Mouse (Mus musculus): ENCODE data around the gene Tmem270. TPM values are rescaled to one million over a fixed set of nuclear protein-coding genes. Genes with fewer than 3 reads are reported as not detected.

Gene Tmem270
- polyA plus RNA-seq (2014; fragmentation: Nextera tagmentation; extraction: Ambion mirVana), result not detected in 2 replicates

DNA sequence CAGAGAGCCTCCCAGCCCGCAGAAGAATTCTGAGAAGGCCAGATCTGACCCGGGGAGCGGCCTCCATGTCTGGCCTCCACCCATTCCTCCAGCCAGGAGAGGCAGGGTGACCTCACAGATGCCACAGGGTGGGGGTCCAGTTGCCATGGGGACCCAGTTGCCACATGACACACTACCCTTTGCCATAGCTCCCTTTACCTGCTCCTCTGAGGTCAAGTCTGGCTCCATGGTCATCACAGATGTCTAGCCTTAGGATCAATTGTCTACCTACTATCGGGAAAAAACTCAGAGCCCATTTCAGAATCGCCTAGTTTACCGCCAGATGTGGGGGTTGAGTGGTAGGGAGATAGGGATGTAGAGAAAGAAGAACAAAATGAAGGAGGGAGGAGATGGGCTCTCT is at the start of gene Tmem270:
Tmem270 (minus strand) TSS at position 101 of the 400 bp plus-strand sequence.
- no peak within 1 kb of the TSS for H3K27ac ChIP-seq (ENCODE audit: low read depth, low read length)
- H3K4me1 ChIP-seq (ENCODE audit: control insufficient read depth, insufficient read depth, low read length), result no peaks in the 10 kb centered on the region
- H3K9ac ChIP-seq (ENCODE audit: low read depth, low read length), result no peak within 1 kb of the TSS
- H3K27me3 ChIP-seq (ENCODE audit: control insufficient read depth, insufficient read depth, low read length), result no peaks in the 10 kb centered on the region
- ATAC-seq (ENCODE audit: low FRiP score, low TSS enrichment), result peak; percentile 20; the same call in 1 of the 2 replicates
- no peaks in the 10 kb centered on the region for H3K9me3 ChIP-seq (ENCODE audit: control insufficient read depth, low read length)
- H3K4me3 ChIP-seq (ENCODE audit: low read length), result no peak within 1 kb of the TSS
- H3K4me2 ChIP-seq (replicated peaks; ENCODE audit: low read depth, low read length), result no peak within 1 kb of the TSS
- WGBS, result 85% methylated on average over 6 of the region's 6 CpGs
- no peaks in the 10 kb centered on the region for H3K36me3 ChIP-seq (ENCODE audit: control insufficient read depth, insufficient read depth, low read length)

DNA sequence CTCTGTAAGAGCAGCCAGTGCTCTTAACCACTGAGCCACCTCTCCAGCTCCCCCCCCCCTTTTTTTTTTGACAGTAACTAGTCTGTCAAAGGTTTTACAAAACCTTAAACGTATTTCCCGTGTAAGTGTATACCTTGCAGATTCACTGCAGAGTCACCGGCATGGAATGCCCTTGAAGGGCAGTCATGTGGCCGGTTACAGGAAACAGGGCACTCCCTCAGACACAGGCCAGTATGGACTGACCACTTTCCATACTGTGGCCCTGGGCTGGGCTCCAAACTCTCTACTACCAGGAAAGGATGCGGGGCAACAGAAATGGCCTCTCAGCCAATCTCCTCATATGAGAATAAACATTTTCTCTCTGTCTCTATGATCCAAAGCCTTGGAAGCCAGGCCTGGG is 49.0 kb upstream of the Tmem270 start:
- Histone ChIP-seq H3K27ac (ENCODE audit: low read depth, low read length) (no peak overlapping the region), H3K4me3 (ENCODE audit: low read length) (no peak overlapping the region), H3K4me1 (ENCODE audit: control insufficient read depth, insufficient read depth, low read length) (no peaks in the 10 kb centered on the region; the same call in 1 of the 2 replicates), H3K4me2 (replicated peaks; ENCODE audit: low read depth, low read length) (no peak overlapping the region), H3K9me3 (ENCODE audit: control insufficient read depth, low read length) (no peaks in the 10 kb centered on the region), H3K9ac (ENCODE audit: low read depth, low read length) (no peak overlapping the region), H3K27me3 (ENCODE audit: control insufficient read depth, insufficient read depth, low read length) (no peaks in the 10 kb centered on the region), H3K36me3 (ENCODE audit: control insufficient read depth, insufficient read depth, low read length) (no peaks in the 10 kb centered on the region)
- 53% methylated on average over 5 of the region's 5 CpGs for WGBS
- ATAC-seq (ENCODE audit: low FRiP score, low TSS enrichment), result no peak

DNA sequence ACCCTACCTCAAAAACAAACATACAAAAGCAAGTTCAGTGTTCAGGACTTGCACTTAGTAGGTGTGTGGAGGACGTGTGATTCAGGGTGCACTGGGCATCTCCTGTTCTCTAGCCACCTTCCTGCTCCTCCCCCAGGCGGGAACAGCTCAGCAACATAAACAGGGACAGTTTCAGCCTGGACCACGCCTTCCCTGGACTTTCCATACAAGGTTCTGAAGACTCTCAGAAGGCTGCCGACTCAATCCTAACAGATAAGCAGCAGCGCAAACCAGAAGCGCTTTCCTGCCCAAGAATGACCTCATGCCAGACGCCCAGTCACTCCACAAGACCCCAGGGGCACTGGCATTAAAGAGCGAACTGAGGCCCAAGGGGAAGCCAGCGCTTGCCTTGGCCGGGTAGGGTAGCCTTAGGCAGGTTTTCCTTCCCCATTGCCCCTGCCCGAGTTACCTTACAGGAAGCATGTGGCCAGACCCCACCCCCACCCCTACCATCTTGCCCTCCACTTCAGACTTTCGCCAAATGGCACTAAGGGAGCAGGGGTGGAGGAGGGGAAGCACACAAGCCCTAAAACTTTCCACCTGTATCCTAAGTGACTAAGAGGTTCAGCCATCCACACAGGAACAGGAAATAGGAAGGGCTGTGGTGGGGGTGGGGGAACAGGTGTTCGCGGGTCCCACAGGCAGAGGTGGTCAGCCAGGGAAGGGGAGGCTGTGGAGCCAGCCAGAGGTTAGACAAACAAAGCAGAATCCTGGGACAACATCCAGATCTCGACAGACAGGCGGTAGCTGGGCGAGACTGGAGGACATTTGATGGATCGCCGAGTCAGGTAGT is 44.7 kb upstream of the Tmem270 start:
- peak overlapping the region; percentile 76 for H3K27ac ChIP-seq (ENCODE audit: low read depth, low read length)
- no peak overlapping the region for H3K9ac ChIP-seq (ENCODE audit: low read depth, low read length)
- H3K4me1 ChIP-seq (ENCODE audit: control insufficient read depth, insufficient read depth, low read length), result peaks cover 12% of the 10 kb centered on the region; the same call in 1 of the 2 replicates
- no peaks in the 10 kb centered on the region for H3K9me3 ChIP-seq (ENCODE audit: control insufficient read depth, low read length)
- peak overlapping the region; percentile 2; the same call in 1 of the 2 replicates for H3K4me3 ChIP-seq (ENCODE audit: low read length)
- H3K4me2 ChIP-seq (replicated peaks; ENCODE audit: low read depth, low read length), result peak overlapping the region; percentile 28
- 10% methylated on average over 19 of the region's 19 CpGs for WGBS
- no peaks in the 10 kb centered on the region for H3K36me3 ChIP-seq (ENCODE audit: control insufficient read depth, insufficient read depth, low read length)
- ATAC-seq (ENCODE audit: low FRiP score, low TSS enrichment), result peak; percentile 64; the same call in 1 of the 2 replicates
- peaks cover 9% of the 10 kb centered on the region for H3K27me3 ChIP-seq (ENCODE audit: control insufficient read depth, insufficient read depth, low read length)

DNA sequence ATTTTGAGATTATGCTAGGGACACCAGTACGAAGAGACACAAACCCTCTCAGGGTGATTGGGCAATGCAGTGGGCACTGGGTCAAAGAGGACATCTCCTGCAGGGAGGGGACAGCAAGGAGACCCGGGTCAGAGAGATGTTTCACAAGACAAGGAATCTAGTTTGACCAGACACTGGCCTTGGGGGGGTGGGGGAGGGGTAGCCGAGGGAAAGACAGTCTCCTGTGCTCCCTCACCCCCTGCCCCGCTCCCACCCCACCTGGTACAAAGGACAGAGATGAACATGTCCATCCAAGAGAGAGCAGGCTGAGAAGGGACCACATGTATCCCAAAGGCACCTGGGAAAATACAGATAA is 41.5 kb upstream of the Tmem270 start:
- Histone ChIP-seq H3K27ac (ENCODE audit: low read depth, low read length) (no peak overlapping the region), H3K27me3 (ENCODE audit: control insufficient read depth, insufficient read depth, low read length) (peaks cover 20% of the 10 kb centered on the region), H3K4me2 (replicated peaks; ENCODE audit: low read depth, low read length) (no peak overlapping the region), H3K9me3 (ENCODE audit: control insufficient read depth, low read length) (no peaks in the 10 kb centered on the region), H3K4me3 (ENCODE audit: low read length) (no peak overlapping the region), H3K36me3 (ENCODE audit: control insufficient read depth, insufficient read depth, low read length) (no peaks in the 10 kb centered on the region), H3K9ac (ENCODE audit: low read depth, low read length) (no peak overlapping the region), H3K4me1 (ENCODE audit: control insufficient read depth, insufficient read depth, low read length) (peaks cover 12% of the 10 kb centered on the region; the same call in 1 of the 2 replicates)
- 67% methylated on average over 4 of the region's 4 CpGs for WGBS
- ATAC-seq (ENCODE audit: low FRiP score, low TSS enrichment), result no peak

DNA sequence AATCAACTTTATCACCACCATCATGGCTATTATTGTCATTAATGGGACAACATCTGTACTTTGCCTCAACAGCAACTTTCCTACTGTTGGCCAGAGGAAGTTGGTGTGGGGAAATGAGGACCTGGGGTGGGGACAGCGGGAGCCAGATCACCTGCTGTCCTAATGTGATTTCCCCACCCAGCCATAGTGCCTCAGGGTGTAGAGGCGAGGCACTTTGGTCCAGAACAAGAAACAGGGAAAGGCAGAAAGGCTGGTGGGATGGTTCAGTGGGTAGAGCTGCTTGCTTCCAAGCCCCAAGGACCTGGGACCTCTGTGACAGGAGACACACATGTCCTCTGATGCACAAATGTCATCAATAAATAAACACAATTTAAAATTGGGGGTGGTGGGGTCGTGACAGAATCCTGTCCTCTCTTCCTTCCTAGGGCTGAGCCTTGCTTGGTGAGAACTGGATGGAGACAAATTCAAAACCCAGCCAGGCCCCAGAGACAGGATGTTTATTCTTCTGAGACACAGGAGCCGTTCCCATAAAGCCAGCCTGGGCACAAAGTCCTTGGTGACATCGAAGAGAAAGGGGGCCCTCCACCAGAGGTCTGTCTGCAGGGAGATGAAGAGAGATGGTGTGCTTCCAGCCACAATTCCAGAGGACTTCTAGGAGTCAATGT is 41.0 kb upstream of the Tmem270 start:
- Histone ChIP-seq H3K36me3 (ENCODE audit: control insufficient read depth, insufficient read depth, low read length) (no peaks in the 10 kb centered on the region), H3K9ac (ENCODE audit: low read depth, low read length) (no peak overlapping the region), H3K27ac (ENCODE audit: low read depth, low read length) (peak overlapping the region; percentile 83), H3K9me3 (ENCODE audit: control insufficient read depth, low read length) (no peaks in the 10 kb centered on the region), H3K4me3 (ENCODE audit: low read length) (no peak overlapping the region), H3K4me1 (ENCODE audit: control insufficient read depth, insufficient read depth, low read length) (peaks cover 12% of the 10 kb centered on the region; the same call in 1 of the 2 replicates), H3K4me2 (replicated peaks; ENCODE audit: low read depth, low read length) (peak overlapping the region; percentile 17; the same call in 1 of the 2 replicates), H3K27me3 (ENCODE audit: control insufficient read depth, insufficient read depth, low read length) (peaks cover 20% of the 10 kb centered on the region)
- WGBS, result 42% methylated on average over 5 of the region's 5 CpGs
- no peak for ATAC-seq (ENCODE audit: low FRiP score, low TSS enrichment)

DNA sequence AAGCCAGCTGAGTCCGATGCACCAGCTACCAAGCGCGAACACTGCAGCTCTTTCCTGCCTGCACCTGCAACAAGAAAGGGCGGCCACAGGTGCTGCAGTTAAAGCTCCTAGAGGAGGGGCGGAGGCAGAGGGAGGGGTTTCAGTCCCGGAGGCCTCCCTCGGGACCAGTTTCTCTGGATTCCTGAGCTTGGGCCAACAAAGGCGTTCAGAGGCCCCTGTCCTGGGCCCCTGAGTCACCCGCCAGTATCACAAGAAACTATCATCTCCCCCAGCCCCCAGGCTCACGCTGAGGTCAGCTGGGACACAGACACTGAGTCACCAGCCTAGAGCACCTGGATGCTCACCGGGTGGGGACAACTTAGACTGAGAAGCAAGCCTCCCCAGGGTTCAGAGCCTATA is 40.3 kb upstream of the Tmem270 start, which contains the start of gene Cldn4:
Cldn4 (minus strand) TSS at position 78 of the 399 bp plus-strand sequence.
- Histone ChIP-seq H3K27ac (ENCODE audit: low read depth, low read length) (peak within 1 kb of the TSS; percentile 83), H3K9me3 (ENCODE audit: control insufficient read depth, low read length) (no peaks in the 10 kb centered on the region), H3K4me3 (ENCODE audit: low read length) (peak within 1 kb of the TSS; percentile 37), H3K27me3 (ENCODE audit: control insufficient read depth, insufficient read depth, low read length) (peaks cover 20% of the 10 kb centered on the region), H3K4me1 (ENCODE audit: control insufficient read depth, insufficient read depth, low read length) (peaks cover 12% of the 10 kb centered on the region; the same call in 1 of the 2 replicates), H3K4me2 (replicated peaks; ENCODE audit: low read depth, low read length) (peak within 1 kb of the TSS; percentile 31), H3K36me3 (ENCODE audit: control insufficient read depth, insufficient read depth, low read length) (no peaks in the 10 kb centered on the region), H3K9ac (ENCODE audit: low read depth, low read length) (peak within 1 kb of the TSS; percentile 61)
- WGBS, result 6% methylated on average over 11 of the region's 11 CpGs
- peak; percentile 26; the same call in 1 of the 2 replicates for ATAC-seq (ENCODE audit: low FRiP score, low TSS enrichment)

DNA sequence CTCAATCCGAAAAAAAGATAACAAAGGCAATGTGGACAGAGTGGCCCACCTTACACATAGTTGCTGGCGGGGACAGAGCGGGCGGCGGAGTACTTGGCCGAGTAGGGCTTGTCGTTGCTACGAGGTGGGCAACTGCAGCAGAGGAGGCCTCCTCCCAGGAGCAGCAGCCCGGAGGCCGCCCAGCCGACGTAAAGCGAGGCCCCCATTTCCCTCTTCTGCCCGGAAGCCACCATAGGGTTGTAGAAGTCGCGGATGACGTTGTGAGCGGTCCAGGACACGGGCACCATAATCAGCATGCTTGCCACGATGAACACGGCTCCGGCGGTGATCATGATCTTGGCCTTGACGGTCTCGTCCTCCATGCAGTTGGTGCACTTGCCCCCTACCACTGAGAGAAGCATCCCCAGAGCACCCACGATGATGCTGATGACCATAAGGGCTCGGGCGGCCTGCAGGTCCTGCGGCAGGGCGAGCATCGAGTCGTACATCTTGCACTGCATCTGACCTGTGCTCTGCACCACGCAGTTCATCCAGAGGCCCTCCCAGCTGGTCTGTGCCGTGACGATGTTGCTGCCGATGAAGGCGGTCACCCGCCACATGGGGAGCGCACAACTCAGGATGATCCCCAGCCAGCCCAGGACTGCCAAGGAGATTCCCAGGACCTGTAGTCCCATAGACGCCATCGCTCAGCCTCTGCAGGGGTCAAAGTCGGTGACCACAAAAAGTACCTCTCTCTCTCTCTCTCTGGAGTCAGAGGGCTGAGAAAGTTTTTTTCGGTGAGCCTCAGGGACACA is 39.7 kb upstream of the Tmem270 start:
- Histone ChIP-seq H3K27ac (ENCODE audit: low read depth, low read length) (peak overlapping the region; percentile 83), H3K4me2 (replicated peaks; ENCODE audit: low read depth, low read length) (peak overlapping the region; percentile 31), H3K9me3 (ENCODE audit: control insufficient read depth, low read length) (no peaks in the 10 kb centered on the region), H3K9ac (ENCODE audit: low read depth, low read length) (peak overlapping the region; percentile 61), H3K27me3 (ENCODE audit: control insufficient read depth, insufficient read depth, low read length) (peaks cover 20% of the 10 kb centered on the region), H3K4me3 (ENCODE audit: low read length) (peak overlapping the region; percentile 37), H3K4me1 (ENCODE audit: control insufficient read depth, insufficient read depth, low read length) (peaks cover 12% of the 10 kb centered on the region; the same call in 1 of the 2 replicates), H3K36me3 (ENCODE audit: control insufficient read depth, insufficient read depth, low read length) (no peaks in the 10 kb centered on the region)
- ATAC-seq (ENCODE audit: low FRiP score, low TSS enrichment), result peak; percentile 24; the same call in 1 of the 2 replicates
- WGBS, result 18% methylated on average over 43 of the region's 43 CpGs

DNA sequence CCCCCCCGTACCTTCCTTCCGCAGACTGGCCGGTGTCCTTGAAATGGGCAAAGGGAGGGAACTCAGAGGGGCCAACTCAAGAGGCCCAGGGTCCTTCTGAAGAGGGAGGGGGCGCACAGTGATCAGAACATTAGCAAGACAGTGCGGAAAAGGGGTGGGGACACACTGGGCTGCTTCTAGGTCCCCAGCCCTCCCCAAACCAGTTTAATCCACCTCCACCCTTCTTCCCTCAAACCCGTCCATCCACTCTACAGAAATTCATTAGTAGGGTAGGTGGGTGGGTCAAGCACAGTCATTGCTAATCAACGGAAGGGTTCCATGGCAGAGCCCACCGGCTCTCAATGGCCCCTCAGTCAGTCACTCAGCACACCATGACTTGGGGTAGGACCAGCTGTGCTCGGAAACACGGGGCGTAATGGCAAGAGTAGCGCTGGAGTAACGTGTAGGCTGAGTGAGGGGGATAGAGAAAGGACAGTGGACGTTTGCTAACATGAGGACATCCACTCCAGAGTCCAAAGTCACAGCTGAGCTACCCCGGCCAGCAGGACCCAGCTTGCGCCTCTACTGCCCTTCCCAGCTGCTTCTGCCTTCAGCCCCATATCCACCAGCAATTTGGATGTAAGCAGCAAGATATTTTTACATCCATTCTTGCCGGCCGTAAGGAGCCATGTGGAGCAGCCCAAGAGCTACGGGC is 38.9 kb upstream of the Tmem270 start:
- peaks cover 20% of the 10 kb centered on the region for H3K27me3 ChIP-seq (ENCODE audit: control insufficient read depth, insufficient read depth, low read length)
- no peak for ATAC-seq (ENCODE audit: low FRiP score, low TSS enrichment)
- H3K4me1 ChIP-seq (ENCODE audit: control insufficient read depth, insufficient read depth, low read length), result peaks cover 12% of the 10 kb centered on the region; the same call in 1 of the 2 replicates
- H3K36me3 ChIP-seq (ENCODE audit: control insufficient read depth, insufficient read depth, low read length), result no peaks in the 10 kb centered on the region
- peak overlapping the region; percentile 83 for H3K27ac ChIP-seq (ENCODE audit: low read depth, low read length)
- H3K9ac ChIP-seq (ENCODE audit: low read depth, low read length), result peak overlapping the region; percentile 61
- H3K4me3 ChIP-seq (ENCODE audit: low read length), result peak overlapping the region; percentile 37
- WGBS, result 40% methylated on average over 16 of the region's 19 CpGs
- peak overlapping the region; percentile 31 for H3K4me2 ChIP-seq (replicated peaks; ENCODE audit: low read depth, low read length)
- no peaks in the 10 kb centered on the region for H3K9me3 ChIP-seq (ENCODE audit: control insufficient read depth, low read length)
